Mouse (Mus musculus) kidney, postnatal 0 days (tissue): ENCODE measurements around the gene Myof. TPM values are rescaled to one million over a fixed set of nuclear protein-coding genes. Genes with fewer than 3 reads are reported as not detected.
A peak's percentile ranks its signal among the peaks of the same experiment; 100 is the strongest.

Experiments used
- ATAC-seq: fragments of 200-750 bp; cut with Nextera tagmentation; replicated peaks from 2 replicates; pipeline ENCODE4 v1.8.0; 2017; ENCODE audit warnings: low read depth, moderate number of reproducible peaks, moderate TSS enrichment, moderate library complexity; ENCODE audit not compliant: low FRiP score
- DNase-seq: peaks from one replicate; pipeline ENCODE4 v3.0.0-alpha.2; 2016; ENCODE audit warnings: low spot score
- H3K27ac ChIP-seq: fragments of 300-500 bp; sonication (generic); 2 replicates; pipeline ENCODE4 v1.5.1; 2014; ENCODE audit warnings: mild to moderate bottlenecking
- H3K27me3 ChIP-seq: fragments of 300-500 bp; sonication (generic); 2 replicates; pipeline ENCODE4 v1.6.1; 2014; ENCODE audit warnings: low read length, mixed read lengths; ENCODE audit not compliant: insufficient read depth
- H3K36me3 ChIP-seq: fragments of 300-500 bp; sonication (generic); 2 replicates; pipeline ENCODE4 v1.6.1; 2014; ENCODE audit warnings: low read length, mixed read lengths; ENCODE audit not compliant: insufficient read depth
- H3K4me1 ChIP-seq: fragments of 300-500 bp; sonication (generic); replicated peaks from 2 replicates; pipeline ENCODE4 v1.6.1; 2014; ENCODE audit warnings: antibody characterized with exemption, low read length, mixed read lengths; ENCODE audit not compliant: insufficient read depth
- H3K4me2 ChIP-seq: fragments of 300-500 bp; sonication (generic); 2 replicates; pipeline ENCODE4 v1.6.1; 2014; ENCODE audit warnings: mild to moderate bottlenecking, low read length, moderate library complexity, mixed read lengths
- H3K4me3 ChIP-seq: fragments of 300-500 bp; sonication (generic); replicated peaks from 2 replicates; pipeline ENCODE4 v1.5.1; 2014; ENCODE audit warnings: low read depth, low read length
- H3K9ac ChIP-seq: fragments of 300-500 bp; sonication (generic); 2 replicates; pipeline ENCODE4 v1.6.1; 2014; ENCODE audit warnings: low read depth, low read length
- H3K9me3 ChIP-seq: fragments of 300-500 bp; sonication (generic); replicated peaks from 2 replicates; pipeline ENCODE4 v1.6.1; 2016; ENCODE audit warnings: low read length, inconsistent platforms, mixed read lengths
- CTCF ChIP-seq: IDR thresholded peaks from 2 replicates; pipeline ENCODE4 v1.5.1; 2016; ENCODE audit warnings: antibody characterized with exemption, low read depth, mild to moderate bottlenecking, moderate library complexity
- WGBS: fragments of 180-500 bp; shearing (Covaris S2); extraction: QIAGEN DNeasy Blood & Tissue Kit; methylation state at CpG from one replicate; pipeline ENCODE4 v1.1.7; 2014; 5-methylcytosine and 5-hydroxymethylcytosine counted together
- polyA plus RNA-seq: library from polyadenylated mRNA; unstranded; fragments of >200 nt; fragmentation: Nextera tagmentation; extraction: Ambion mirVana; gene quantifications from 2 replicates; pipeline ENCODE4 v1.2.1, GENCODE M21; 2015

Myof gene
- polyA plus RNA-seq, 1 experiment from 2014 or later = 28.0 TPM

DNA sequence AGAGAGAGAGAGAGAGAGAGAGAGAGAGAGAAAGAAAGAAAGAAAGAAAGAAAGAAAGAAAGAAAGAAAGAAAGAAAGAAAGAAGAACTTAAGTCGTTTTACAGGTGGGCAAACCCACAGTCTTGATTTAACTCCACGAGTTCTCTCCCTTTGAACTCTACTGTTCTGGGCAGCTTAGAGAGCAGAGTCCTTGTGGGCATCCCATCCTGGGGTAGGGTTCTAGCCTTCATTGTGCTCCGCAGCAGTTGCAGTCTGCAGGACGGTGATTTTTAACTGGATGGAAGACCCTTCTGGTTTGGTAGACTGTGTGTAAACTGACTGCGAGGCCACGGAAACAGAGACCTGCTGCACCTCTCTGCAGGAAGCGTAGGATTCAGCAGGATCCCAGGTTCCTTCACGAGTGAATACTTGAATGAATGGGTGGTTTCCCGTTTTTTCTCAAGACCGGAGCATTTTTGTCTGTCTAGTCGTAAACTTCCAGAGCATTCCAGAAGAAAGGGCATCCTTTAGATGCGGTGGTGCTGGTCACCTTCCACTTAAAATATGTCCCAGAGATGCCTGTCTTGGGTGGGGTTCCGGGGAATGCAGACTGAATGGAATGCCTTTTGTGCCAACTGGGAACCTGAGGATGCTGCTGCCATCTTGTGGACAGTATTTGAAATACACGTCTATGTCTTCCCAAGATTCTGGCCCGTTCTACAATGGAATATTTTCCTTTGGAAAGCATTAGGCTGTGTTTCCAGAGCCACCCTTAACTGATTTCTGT is 156.8 kb downstream of the Myof start:
- peak; percentile 89 for DNase-seq
- no peak overlapping the region for H3K27ac ChIP-seq
- no peak overlapping the region for H3K4me3 ChIP-seq
- 12% methylated on average over 15 of the region's 15 CpGs for WGBS
- no peaks in the 10 kb centered on the region for H3K9me3 ChIP-seq
- ATAC-seq = 0 out of 2 replicates have a peak, but pooled peaks have one; percentile 42
- no peaks in the 10 kb centered on the region; the same call in 1 of the 2 replicates for H3K4me1 ChIP-seq
- H3K9ac ChIP-seq = no peak overlapping the region
- H3K4me2 ChIP-seq = peak overlapping the region; percentile 49
- H3K36me3 ChIP-seq = no peaks in the 10 kb centered on the region
- TF ChIP-seq CTCF = peak; percentile 91
- no peaks in the 10 kb centered on the region for H3K27me3 ChIP-seq

DNA sequence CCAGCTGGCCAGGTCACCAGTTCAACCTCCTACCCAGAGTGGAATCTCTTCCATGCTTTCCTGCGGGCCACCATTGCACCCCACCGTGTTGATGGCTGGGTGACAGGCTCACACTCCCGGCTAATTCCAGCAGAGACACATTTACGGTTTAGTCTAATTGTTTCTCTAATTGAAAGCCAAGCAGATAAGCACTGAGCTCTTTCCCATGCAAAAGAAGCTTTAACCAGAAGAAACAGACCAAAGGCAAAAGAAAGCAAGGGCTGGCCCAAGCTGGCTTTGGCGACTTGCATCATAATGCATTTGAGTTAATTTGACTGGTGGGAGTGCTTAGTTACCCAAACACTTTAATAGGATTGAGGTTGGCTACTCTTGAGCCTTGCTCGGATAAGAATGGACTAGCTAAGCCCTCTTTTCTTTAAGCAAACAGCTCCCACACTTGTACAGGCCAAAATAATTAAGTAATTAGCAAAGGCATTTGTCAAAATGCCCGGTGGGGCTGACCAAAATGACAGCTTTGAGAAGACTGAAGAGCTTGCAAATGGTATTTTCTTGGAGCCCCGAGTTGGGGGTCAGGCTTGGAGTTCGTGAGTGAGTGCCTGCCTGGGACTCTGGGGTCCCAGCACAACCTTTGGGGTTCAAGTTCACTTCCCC is 161.8 kb downstream of the Myof start:
- no peaks in the 10 kb centered on the region; the same call in 1 of the 2 replicates for H3K4me1 ChIP-seq
- no peak overlapping the region for H3K4me3 ChIP-seq
- H3K9ac ChIP-seq = no peak overlapping the region
- ATAC-seq = no peak
- no peak for TF ChIP-seq CTCF
- no peaks in the 10 kb centered on the region for H3K36me3 ChIP-seq
- H3K9me3 ChIP-seq = no peaks in the 10 kb centered on the region
- 17% methylated on average over 9 of the region's 9 CpGs for WGBS
- DNase-seq = no peak
- H3K27me3 ChIP-seq = no peaks in the 10 kb centered on the region
- H3K27ac ChIP-seq = no peak overlapping the region
- H3K4me2 ChIP-seq = no peak overlapping the region

DNA sequence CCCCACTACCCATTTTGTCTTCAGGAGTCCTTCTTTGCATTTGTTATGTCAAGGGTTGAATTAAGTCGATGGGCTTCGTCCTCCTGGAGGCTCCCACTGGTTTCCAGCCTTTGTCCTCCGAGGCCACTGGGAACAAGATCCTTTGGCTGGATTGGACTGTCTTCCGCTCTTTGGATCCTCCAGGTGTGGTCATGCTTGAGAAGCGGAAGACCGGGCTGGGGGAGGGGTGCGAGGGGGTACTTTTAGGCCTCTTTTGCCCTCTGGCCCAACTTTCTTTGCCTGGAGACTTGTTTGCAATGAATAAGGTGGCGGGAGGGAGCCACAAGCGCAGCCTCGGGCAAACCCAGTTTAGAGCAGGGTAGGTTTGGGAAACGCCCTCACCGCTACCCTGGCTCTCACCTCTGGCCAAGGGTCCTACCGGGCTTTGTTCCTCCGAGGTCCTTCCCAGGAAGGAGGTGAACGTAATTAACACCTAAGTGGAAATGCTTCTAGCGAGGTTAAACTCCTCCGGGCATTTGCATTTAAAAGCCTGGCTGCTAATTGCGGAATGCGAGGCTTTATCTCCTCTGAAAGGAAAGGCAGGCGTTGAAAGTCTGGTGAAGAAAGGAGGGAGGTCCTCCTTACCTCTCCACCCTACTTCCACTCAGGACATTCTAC is 165.7 kb downstream of the Myof start:
- Histone ChIP-seq H3K4me1 (no peaks in the 10 kb centered on the region; the same call in 1 of the 2 replicates), H3K4me3 (no peak overlapping the region), H3K36me3 (no peaks in the 10 kb centered on the region), H3K9me3 (no peaks in the 10 kb centered on the region), H3K27me3 (no peaks in the 10 kb centered on the region), H3K9ac (no peak overlapping the region), H3K4me2 (peak overlapping the region; percentile 23), H3K27ac (no peak overlapping the region)
- DNase-seq (no peak), ATAC-seq (no peak)
- WGBS = 10% methylated on average over 20 of the region's 20 CpGs
- no peak for TF ChIP-seq CTCF

- ATAC-seq = no peak
- no peak overlapping the region for H3K27ac ChIP-seq
- H3K4me1 ChIP-seq = no peaks in the 10 kb centered on the region; the same call in 1 of the 2 replicates
- no peaks in the 10 kb centered on the region for H3K36me3 ChIP-seq
- TF ChIP-seq CTCF = no peak
- WGBS = 68% methylated on average over 6 of the region's 6 CpGs
- H3K4me2 ChIP-seq = no peak overlapping the region
- no peak overlapping the region for H3K9ac ChIP-seq
- DNase-seq = no peak
- H3K9me3 ChIP-seq = no peaks in the 10 kb centered on the region
- no peak overlapping the region for H3K4me3 ChIP-seq
- no peaks in the 10 kb centered on the region for H3K27me3 ChIP-seq
Observed at GRCm38 (mm10) chr19:37876605-37877245, 166.7 kb downstream of the Myof start.

DNA sequence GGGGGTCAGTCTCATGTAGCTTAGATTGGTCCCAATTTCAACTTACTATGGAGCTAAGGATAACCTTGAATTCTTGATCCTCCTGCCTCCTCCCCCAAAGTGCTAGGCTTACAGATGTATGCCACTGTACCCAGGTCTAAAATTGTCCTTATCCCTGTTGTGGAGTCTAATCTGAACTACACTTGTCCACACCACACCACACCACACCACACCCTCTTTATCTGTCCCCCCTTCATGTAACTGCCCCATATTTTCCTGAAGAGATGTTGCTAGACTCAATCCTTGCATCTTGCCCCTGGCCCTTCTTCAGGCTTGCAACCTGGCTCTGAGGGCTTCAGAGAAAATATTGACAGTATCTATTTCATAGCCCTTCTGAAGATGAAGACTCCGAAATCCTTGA is 169.9 kb downstream of the Myof start:
- no peak overlapping the region for H3K4me2 ChIP-seq
- WGBS = 91% methylated on average over 1 of the region's 1 CpGs
- no peaks in the 10 kb centered on the region for H3K27me3 ChIP-seq
- no peaks in the 10 kb centered on the region for H3K4me1 ChIP-seq
- no peak overlapping the region for H3K27ac ChIP-seq
- ATAC-seq (no peak), DNase-seq (no peak)
- H3K36me3 ChIP-seq = no peaks in the 10 kb centered on the region
- no peak for TF ChIP-seq CTCF
- H3K9me3 ChIP-seq = no peaks in the 10 kb centered on the region
- no peak overlapping the region for H3K9ac ChIP-seq
- H3K4me3 ChIP-seq = no peak overlapping the region

- no peak for ATAC-seq
- H3K27ac ChIP-seq = no peak overlapping the region
- H3K9ac ChIP-seq = no peak overlapping the region
- no peak for TF ChIP-seq CTCF
- no peak overlapping the region for H3K4me2 ChIP-seq
- H3K9me3 ChIP-seq = no peaks in the 10 kb centered on the region
- no peaks in the 10 kb centered on the region for H3K4me1 ChIP-seq
- no peaks in the 10 kb centered on the region for H3K27me3 ChIP-seq
- H3K4me3 ChIP-seq = no peak overlapping the region
- 55% methylated on average over 3 of the region's 3 CpGs for WGBS
- H3K36me3 ChIP-seq = no peaks in the 10 kb centered on the region
- DNase-seq = no peak
Observed at GRCm38 (mm10) chr19:37867592-37867991, 175.8 kb downstream of the Myof start.
